Mouse (Mus musculus): ENCODE measurements around the gene Rps6kc1. TPM values are rescaled to one million over a fixed set of nuclear protein-coding genes. Genes with fewer than 3 reads are reported as not detected.

Rps6kc1 gene
- polyA plus RNA-seq, 1 experiment from 2014 or later, result 20.1 TPM

GRCm38 (mm10) chr1:190806817-190807216 lies 104.8 kb downstream of the Rps6kc1 start:
- DNase-seq (ENCODE audit: low spot score, missing footprints), result no peak
- 90% methylated on average over 8 of the region's 8 CpGs for WGBS
- H3K4me1 ChIP-seq (ENCODE audit: control insufficient read depth, insufficient read depth, low read length), result peaks cover 8% of the 10 kb centered on the region; the same call in 1 of the 2 replicates
- H3K4me2 ChIP-seq, result no peak overlapping the region
- no peaks in the 10 kb centered on the region for H3K36me3 ChIP-seq (ENCODE audit: control insufficient read depth, insufficient read depth, low read length)
- no peak overlapping the region for H3K9ac ChIP-seq (ENCODE audit: low read length)
- no peak for ATAC-seq (ENCODE audit: low FRiP score)
- H3K4me3 ChIP-seq (ENCODE audit: low read depth, low read length), result no peak overlapping the region
- H3K27ac ChIP-seq (ENCODE audit: low read depth, low read length), result no peak overlapping the region
- no peaks in the 10 kb centered on the region for H3K27me3 ChIP-seq (ENCODE audit: control insufficient read depth, insufficient read depth, low read length)
- no peaks in the 10 kb centered on the region for H3K9me3 ChIP-seq (ENCODE audit: control insufficient read depth, low read length)

GRCm38 (mm10) chr1:190798668-190799067 lies 112.9 kb downstream of the Rps6kc1 start:
- ATAC-seq (ENCODE audit: low FRiP score), result no peak
- WGBS, result 92% methylated on average over 11 of the region's 11 CpGs

GRCm38 (mm10) chr1:190797483-190798058 lies 114.0 kb downstream of the Rps6kc1 start:
- Histone ChIP-seq H3K9ac (ENCODE audit: low read length) (no peak overlapping the region), H3K4me1 (ENCODE audit: control insufficient read depth, insufficient read depth, low read length) (peaks cover 4% of the 10 kb centered on the region), H3K27me3 (ENCODE audit: control insufficient read depth, insufficient read depth, low read length) (no peaks in the 10 kb centered on the region), H3K36me3 (ENCODE audit: control insufficient read depth, insufficient read depth, low read length) (peaks cover 2% of the 10 kb centered on the region; the same call in 1 of the 2 replicates), H3K27ac (ENCODE audit: low read depth, low read length) (no peak overlapping the region), H3K9me3 (ENCODE audit: control insufficient read depth, low read length) (no peaks in the 10 kb centered on the region), H3K4me3 (ENCODE audit: low read depth, low read length) (no peak overlapping the region), H3K4me2 (no peak overlapping the region)
- 83% methylated on average over 11 of the region's 11 CpGs for WGBS
- no peak for ATAC-seq (ENCODE audit: low FRiP score)
- DNase-seq (ENCODE audit: low spot score, missing footprints), result no peak

More at GRCm38 (mm10) chr1:190798668-190799067, 112.9 kb downstream of the Rps6kc1 start:
- Histone ChIP-seq H3K9me3 (ENCODE audit: control insufficient read depth, low read length) (no peaks in the 10 kb centered on the region), H3K4me2 (no peak overlapping the region), H3K27ac (ENCODE audit: low read depth, low read length) (no peak overlapping the region), H3K4me3 (ENCODE audit: low read depth, low read length) (no peak overlapping the region), H3K27me3 (ENCODE audit: control insufficient read depth, insufficient read depth, low read length) (no peaks in the 10 kb centered on the region), H3K9ac (ENCODE audit: low read length) (no peak overlapping the region), H3K36me3 (ENCODE audit: control insufficient read depth, insufficient read depth, low read length) (peaks cover 2% of the 10 kb centered on the region; the same call in 1 of the 2 replicates), H3K4me1 (ENCODE audit: control insufficient read depth, insufficient read depth, low read length) (peaks cover 4% of the 10 kb centered on the region)
- DNase-seq (ENCODE audit: low spot score, missing footprints), result no peak

- no peak overlapping the region for H3K27ac ChIP-seq (ENCODE audit: low read depth, low read length)
- 39% methylated on average over 7 of the region's 7 CpGs for WGBS
Measured at GRCm38 (mm10) chr1:190796745-190797482, 114.7 kb downstream of the Rps6kc1 start.

GRCm38 (mm10) chr1:190791638-190792037 lies 119.9 kb downstream of the Rps6kc1 start:
- Histone ChIP-seq H3K4me1 (ENCODE audit: control insufficient read depth, insufficient read depth, low read length) (no peaks in the 10 kb centered on the region; the same call in 1 of the 2 replicates), H3K36me3 (ENCODE audit: control insufficient read depth, insufficient read depth, low read length) (no peaks in the 10 kb centered on the region), H3K9me3 (ENCODE audit: control insufficient read depth, low read length) (no peaks in the 10 kb centered on the region), H3K4me2 (no peak overlapping the region), H3K27me3 (ENCODE audit: control insufficient read depth, insufficient read depth, low read length) (no peaks in the 10 kb centered on the region), H3K27ac (ENCODE audit: low read depth, low read length) (no peak overlapping the region), H3K9ac (ENCODE audit: low read length) (no peak overlapping the region), H3K4me3 (ENCODE audit: low read depth, low read length) (no peak overlapping the region)
- 83% methylated on average over 6 of the region's 6 CpGs for WGBS
- no peak for DNase-seq (ENCODE audit: low spot score, missing footprints)
- ATAC-seq (ENCODE audit: low FRiP score), result no peak

More at GRCm38 (mm10) chr1:190796745-190797482, 114.7 kb downstream of the Rps6kc1 start:
- DNase-seq (ENCODE audit: low spot score, missing footprints) (peak; percentile 94), ATAC-seq (ENCODE audit: low FRiP score) (peak; percentile 30; the same call in 1 of the 2 replicates)
- no peak overlapping the region for H3K4me2 ChIP-seq
- peaks cover 2% of the 10 kb centered on the region; the same call in 1 of the 2 replicates for H3K36me3 ChIP-seq (ENCODE audit: control insufficient read depth, insufficient read depth, low read length)
- no peak overlapping the region for H3K4me3 ChIP-seq (ENCODE audit: low read depth, low read length)
- no peaks in the 10 kb centered on the region for H3K9me3 ChIP-seq (ENCODE audit: control insufficient read depth, low read length)
- H3K27me3 ChIP-seq (ENCODE audit: control insufficient read depth, insufficient read depth, low read length), result no peaks in the 10 kb centered on the region
- peaks cover 4% of the 10 kb centered on the region for H3K4me1 ChIP-seq (ENCODE audit: control insufficient read depth, insufficient read depth, low read length)
- H3K9ac ChIP-seq (ENCODE audit: low read length), result no peak overlapping the region

GRCm38 (mm10) chr1:190790720-190791119 lies 120.8 kb downstream of the Rps6kc1 start:
- H3K4me2 ChIP-seq, result no peak overlapping the region
- H3K4me1 ChIP-seq (ENCODE audit: control insufficient read depth, insufficient read depth, low read length), result no peaks in the 10 kb centered on the region
- no peaks in the 10 kb centered on the region for H3K9me3 ChIP-seq (ENCODE audit: control insufficient read depth, low read length)
- WGBS, result 76% methylated on average over 6 of the region's 6 CpGs
- ATAC-seq (ENCODE audit: low FRiP score) (no peak), DNase-seq (ENCODE audit: low spot score, missing footprints) (no peak)
- no peak overlapping the region for H3K27ac ChIP-seq (ENCODE audit: low read depth, low read length)
- no peak overlapping the region for H3K9ac ChIP-seq (ENCODE audit: low read length)
- H3K27me3 ChIP-seq (ENCODE audit: control insufficient read depth, insufficient read depth, low read length), result no peaks in the 10 kb centered on the region
- no peaks in the 10 kb centered on the region for H3K36me3 ChIP-seq (ENCODE audit: control insufficient read depth, insufficient read depth, low read length)
- no peak overlapping the region for H3K4me3 ChIP-seq (ENCODE audit: low read depth, low read length)

- Histone ChIP-seq H3K4me3 (ENCODE audit: low read depth, low read length) (no peak overlapping the region), H3K9me3 (ENCODE audit: control insufficient read depth, low read length) (no peaks in the 10 kb centered on the region), H3K27me3 (ENCODE audit: control insufficient read depth, insufficient read depth, low read length) (no peaks in the 10 kb centered on the region), H3K27ac (ENCODE audit: low read depth, low read length) (no peak overlapping the region), H3K9ac (ENCODE audit: low read length) (no peak overlapping the region), H3K36me3 (ENCODE audit: control insufficient read depth, insufficient read depth, low read length) (no peaks in the 10 kb centered on the region), H3K4me2 (no peak overlapping the region), H3K4me1 (ENCODE audit: control insufficient read depth, insufficient read depth, low read length) (no peaks in the 10 kb centered on the region)
- ATAC-seq (ENCODE audit: low FRiP score) (no peak), DNase-seq (ENCODE audit: low spot score, missing footprints) (no peak)
- WGBS, result 82% methylated on average over 6 of the region's 6 CpGs
Measured at GRCm38 (mm10) chr1:190777660-190778059, 133.9 kb downstream of the Rps6kc1 start.

- no peak overlapping the region for H3K27ac ChIP-seq (ENCODE audit: low read depth, low read length)
- WGBS, result 88% methylated on average over 9 of the region's 9 CpGs
- H3K4me3 ChIP-seq (ENCODE audit: low read depth, low read length), result no peak overlapping the region
- no peaks in the 10 kb centered on the region for H3K36me3 ChIP-seq (ENCODE audit: control insufficient read depth, insufficient read depth, low read length)
- no peak for DNase-seq (ENCODE audit: low spot score, missing footprints)
- no peaks in the 10 kb centered on the region for H3K27me3 ChIP-seq (ENCODE audit: control insufficient read depth, insufficient read depth, low read length)
- H3K4me1 ChIP-seq (ENCODE audit: control insufficient read depth, insufficient read depth, low read length), result no peaks in the 10 kb centered on the region
- H3K9me3 ChIP-seq (ENCODE audit: control insufficient read depth, low read length), result no peaks in the 10 kb centered on the region
- no peak for ATAC-seq (ENCODE audit: low FRiP score)
- no peak overlapping the region for H3K9ac ChIP-seq (ENCODE audit: low read length)
- no peak overlapping the region for H3K4me2 ChIP-seq
Measured at GRCm38 (mm10) chr1:190776260-190776659, 135.3 kb downstream of the Rps6kc1 start.

Measured in midbrain, embryonic 11.5 days (tissue).